Mouse (Mus musculus) cerebellum, adult 9-10 months (tissue): Measurements from ENCODE around the gene Dpagt1.
"Not testable (repeated sequence)": the region's sequence is repeated elsewhere in the genome, so short reads cannot be mapped to it uniquely, and the experiment has no call there.

ENCODE experiments used
- DNase-seq: peaks from one replicate; pipeline ENCODE4 v3.0.0; 2022

Dpagt1 gene

DNA sequence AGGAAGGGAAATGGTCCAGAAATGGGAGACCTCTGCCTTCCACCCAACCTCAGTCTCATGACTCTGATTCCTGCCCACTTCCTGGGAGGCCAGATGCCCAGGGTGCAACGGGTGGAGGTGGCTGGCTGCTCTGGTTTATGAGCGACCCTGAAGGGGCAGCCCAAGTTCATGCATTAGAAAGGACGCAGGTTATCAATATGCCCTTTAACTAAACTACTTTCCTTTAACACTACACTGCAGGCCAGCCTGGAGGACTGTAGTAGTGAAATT, 7.1 kb upstream of the Dpagt1 start:
- DNase-seq, result peak; percentile 49

GRCm38 (mm10) chr9:44319105-44319886, 6.5 kb upstream of the Dpagt1 start:
- DNase-seq, result peak; percentile 52

- peak; percentile 95 for DNase-seq
These were observed 5.7 kb upstream of the Dpagt1 start, which contains the start of gene C2cd2l for GRCm38 (mm10) chr9:44319887-44320798. Gene C2cd2l, minus strand, starts transcription at chr9:44320285.

GRCm38 (mm10) chr9:44320799-44321133, 5.1 kb upstream of the Dpagt1 start:
- no peak for DNase-seq

DNA sequence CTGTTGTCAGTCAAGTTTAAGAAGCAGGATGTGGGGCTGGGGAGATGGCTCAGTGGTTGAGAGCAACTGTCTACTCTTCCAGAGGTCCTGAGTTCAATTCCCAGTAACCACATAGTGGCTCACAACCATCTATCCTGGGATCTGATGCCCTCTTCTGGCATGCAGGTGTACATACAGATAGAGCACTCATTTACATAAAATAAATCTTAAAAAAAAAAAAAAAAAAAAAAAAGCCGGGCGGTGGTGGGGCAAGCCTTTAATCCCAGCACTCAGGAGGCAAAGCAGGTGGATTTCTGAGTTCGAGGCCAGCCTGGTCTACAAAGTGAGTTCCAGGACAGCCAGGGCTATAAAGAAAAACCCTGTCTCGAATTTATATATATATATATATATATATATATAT, 2.2 kb upstream of the Dpagt1 start:
- DNase-seq, result not testable (repeated sequence)

- DNase-seq, result no peak
These were observed 1.7 kb upstream of the Dpagt1 start for GRCm38 (mm10) chr9:44324147-44324546.

DNA sequence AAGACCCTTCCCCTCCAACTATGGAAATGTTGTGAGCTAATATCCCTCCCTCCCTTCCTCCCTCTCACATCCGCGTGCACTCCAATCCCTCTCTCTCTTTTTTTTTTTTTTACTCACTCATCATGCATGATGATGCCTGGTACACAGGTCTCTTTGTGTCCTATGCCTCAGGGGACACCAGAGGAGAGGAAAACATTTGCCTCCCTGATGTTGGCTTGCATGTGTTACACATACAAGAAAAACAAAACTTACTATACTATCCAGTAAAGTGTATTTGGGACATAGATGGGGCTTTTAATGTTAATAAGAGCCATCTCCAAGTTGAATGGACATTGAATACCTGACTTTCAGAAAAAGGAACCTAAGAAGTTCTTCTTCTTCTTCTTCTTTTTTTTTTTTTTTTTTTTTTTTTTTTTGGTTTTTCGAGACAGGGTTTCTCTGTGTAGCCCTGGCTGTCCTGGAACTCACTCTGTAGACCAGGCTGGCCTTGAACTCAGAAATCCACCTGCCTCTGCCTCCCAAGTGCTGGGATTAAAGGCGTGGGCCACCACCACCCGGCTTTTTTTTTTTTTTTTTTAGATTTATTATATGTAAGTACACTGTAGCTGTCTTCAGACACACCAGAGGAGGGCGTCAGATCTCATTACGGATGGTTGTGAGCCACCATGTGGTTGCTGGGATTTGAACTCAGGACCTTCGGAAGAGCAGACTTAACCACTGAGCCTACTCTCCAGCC, 619 bp upstream of the Dpagt1 start:
- DNase-seq, result not testable (repeated sequence)

GRCm38 (mm10) chr9:44326371-44327063, 698 bp downstream of the Dpagt1 start:
- peak; percentile 91 for DNase-seq

GRCm38 (mm10) chr9:44327064-44327711, 1.4 kb downstream of the Dpagt1 start:
- peak; percentile 62 for DNase-seq

- no peak for DNase-seq
These were observed 2.1 kb downstream of the Dpagt1 start for GRCm38 (mm10) chr9:44327926-44328325.

DNA sequence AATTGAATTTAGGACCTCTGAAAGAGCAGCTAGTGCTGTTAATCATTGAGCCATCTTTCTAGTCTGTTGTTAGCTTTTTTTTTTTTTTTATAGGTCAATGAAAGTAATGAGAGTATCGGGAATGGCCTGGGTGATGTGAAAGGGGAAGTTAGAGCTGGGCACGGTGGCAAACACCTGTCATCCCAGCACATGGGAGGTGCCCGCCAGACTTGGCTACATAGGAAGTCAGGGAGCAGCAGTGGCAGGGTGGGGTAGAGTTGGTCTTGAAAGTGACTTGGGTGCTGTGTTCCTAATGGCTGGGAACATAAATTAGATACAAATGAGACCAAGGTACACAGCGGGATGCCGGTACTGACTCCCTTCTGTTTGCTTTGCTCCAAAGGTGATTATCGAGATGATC, 4.9 kb downstream of the Dpagt1 start:
- no peak for DNase-seq

GRCm38 (mm10) chr9:44332918-44333638, 7.3 kb downstream of the Dpagt1 start:
- peak; percentile 58 for DNase-seq

DNA sequence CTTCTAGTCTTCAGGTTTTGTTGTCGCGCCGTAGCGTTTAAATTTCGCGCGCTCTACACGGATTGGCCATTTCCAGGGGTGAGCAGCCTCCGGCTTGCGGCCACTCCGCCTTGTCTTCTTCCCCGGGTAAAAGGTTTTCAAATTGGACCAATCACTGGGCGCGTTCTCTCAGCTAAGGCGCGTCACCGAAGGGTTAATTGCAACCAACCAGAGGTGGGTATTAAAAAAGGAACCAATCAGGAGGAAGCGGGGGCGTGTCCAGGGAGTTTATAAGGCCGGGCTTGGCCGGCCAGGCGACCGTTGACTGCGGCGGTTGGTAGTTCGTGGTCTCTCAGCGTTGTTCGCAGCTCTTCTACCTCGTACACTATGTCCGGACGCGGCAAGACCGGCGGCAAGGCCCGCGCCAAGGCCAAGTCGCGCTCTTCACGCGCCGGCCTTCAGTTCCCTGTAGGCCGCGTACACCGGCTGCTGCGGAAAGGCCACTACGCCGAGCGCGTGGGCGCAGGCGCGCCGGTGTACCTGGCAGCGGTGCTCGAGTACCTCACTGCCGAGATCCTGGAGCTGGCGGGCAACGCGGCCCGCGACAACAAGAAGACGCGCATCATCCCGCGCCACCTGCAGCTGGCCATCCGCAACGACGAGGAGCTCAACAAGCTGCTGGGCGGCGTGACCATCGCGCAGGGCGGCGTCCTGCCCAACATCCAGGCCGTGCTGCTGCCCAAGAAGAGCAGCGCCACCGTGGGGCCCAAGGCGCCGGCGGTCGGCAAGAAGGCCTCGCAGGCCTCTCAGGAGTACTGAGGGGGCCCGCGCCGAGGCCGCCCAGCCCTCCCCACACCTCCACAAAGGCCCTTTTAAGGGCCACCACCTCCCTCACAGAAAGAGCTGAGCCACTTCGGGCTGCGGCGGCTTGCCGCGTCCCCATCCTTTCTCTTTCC, 8.8 kb downstream of the Dpagt1 start, which contains the start of gene H2afx:
Gene H2afx (plus strand): TSS at position 299 of the 935 bp plus-strand sequence.
- DNase-seq, result peak; percentile 100

GRCm38 (mm10) chr9:44335331-44336092, 9.7 kb downstream of the Dpagt1 start:
- no peak for DNase-seq

- DNase-seq, result no peak
These were observed 10.2 kb downstream of the Dpagt1 start for GRCm38 (mm10) chr9:44336093-44336406.

DNA sequence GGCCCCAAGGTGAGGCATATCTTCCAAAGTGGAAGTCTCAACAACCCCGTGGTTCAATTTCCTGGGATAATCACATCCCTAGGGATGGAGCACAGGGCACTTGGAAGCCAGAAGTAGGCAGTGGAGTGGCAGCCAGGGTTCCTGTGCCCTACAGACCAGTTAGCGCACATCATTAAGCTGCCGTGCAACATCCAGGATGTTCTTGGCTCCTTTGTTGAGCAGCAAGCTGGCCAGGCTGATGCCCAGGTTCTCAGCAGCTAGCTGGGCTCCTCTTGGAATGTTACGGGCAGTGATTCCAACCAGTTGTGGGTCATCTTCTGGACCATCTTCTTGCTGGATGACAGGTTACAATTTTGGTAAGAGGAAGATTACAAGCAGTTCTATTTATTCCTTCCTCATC, 10.7 kb downstream of the Dpagt1 start:
- DNase-seq, result not testable (repeated sequence)

DNA sequence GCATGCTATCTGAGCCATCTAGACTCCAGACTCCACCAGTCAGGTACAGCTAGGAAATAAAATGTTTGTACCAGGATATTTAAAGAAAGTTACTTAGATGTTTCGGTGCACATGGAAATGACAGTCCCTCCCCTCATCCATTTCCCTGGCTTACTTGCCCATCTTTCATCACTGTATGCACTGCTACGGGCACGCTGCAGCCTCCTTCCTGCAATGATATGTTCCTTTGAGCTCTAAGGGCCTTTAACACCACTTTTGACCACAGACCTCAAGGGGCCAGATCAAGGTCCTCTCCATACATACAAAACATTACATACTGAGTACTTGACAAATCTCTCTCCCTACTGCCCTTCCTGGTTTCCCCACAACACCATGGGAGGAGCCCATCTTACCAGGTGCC, 11.1 kb downstream of the Dpagt1 start:
- DNase-seq, result no peak

GRCm38 (mm10) chr9:44337436-44338169, 11.8 kb downstream of the Dpagt1 start:
- DNase-seq, result no peak

DNA sequence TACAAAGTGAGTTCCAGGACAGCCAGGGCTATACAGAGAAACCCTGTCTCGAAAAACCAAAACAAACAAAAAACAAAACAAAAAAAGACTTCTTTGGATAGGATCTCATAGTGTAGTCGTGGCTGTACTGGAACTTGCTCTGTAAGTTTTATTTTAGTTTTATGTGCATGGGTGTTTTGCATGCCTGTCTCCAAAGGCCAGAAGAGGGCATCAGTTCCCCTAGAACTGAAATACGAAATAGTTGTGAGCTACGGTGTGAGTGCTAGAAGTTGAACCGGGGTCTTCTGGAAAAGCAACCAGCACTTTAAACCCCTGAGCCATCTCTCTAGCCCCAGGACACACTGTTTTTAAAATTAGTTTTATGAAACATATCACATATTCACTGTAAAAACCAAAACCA, 12.8 kb downstream of the Dpagt1 start:
- no peak for DNase-seq
